Mouse (Mus musculus) erythroblast, embryonic 14.5 days (primary cell): ENCODE measurements around the gene Foxp1. TPM values are rescaled to one million over a fixed set of nuclear protein-coding genes. Genes with fewer than 3 reads are reported as not detected.

ENCODE experiments used
- H3K27me3 ChIP-seq: 2 replicates; pipeline ENCODE4 v1.6.1; 2012; ENCODE audit warnings: inconsistent platforms; ENCODE audit not compliant: control insufficient read depth
- H3K36me3 ChIP-seq: 2 replicates; pipeline ENCODE4 v1.6.1; 2012; ENCODE audit warnings: mild to moderate bottlenecking, inconsistent platforms; ENCODE audit not compliant: control insufficient read depth
- H3K4me1 ChIP-seq: 2 replicates; pipeline ENCODE4 v1.6.1; 2012; ENCODE audit warnings: inconsistent platforms; ENCODE audit not compliant: control insufficient read depth
- H3K4me3 ChIP-seq: replicated peaks from 2 replicates; pipeline ENCODE3; 2012; ENCODE audit warnings: moderate library complexity, mild to moderate bottlenecking, inconsistent platforms
- H3K9me3 ChIP-seq: 2 replicates; pipeline ENCODE4 v1.6.1; 2012; ENCODE audit warnings: low read length, inconsistent platforms, mixed read lengths; ENCODE audit not compliant: control insufficient read depth
- GATA1 ChIP-seq: IDR thresholded peaks from 2 replicates; pipeline ENCODE4 v1.6.1; 2012; ENCODE audit warnings: low read length, inconsistent platforms, mixed read lengths
- TAL1 ChIP-seq: IDR thresholded peaks from 3 replicates; pipeline ENCODE4 v1.6.1; 2012; ENCODE audit warnings: low read length, inconsistent platforms, mixed read lengths
- polyA plus RNA-seq: library from polyadenylated mRNA; stranded (reverse); fragments of >175 nt; gene quantifications from 2 replicates; pipeline ENCODE4 v1.2.3, GENCODE M21; 2012

Gene Foxp1
- polyA plus RNA-seq, 1 experiment, result 1.7 TPM

GRCm38 (mm10) chr6:99353441-99353840 lies 169.1 kb downstream of the Foxp1 start:
- Histone ChIP-seq H3K4me1 (peaks cover 10% of the 10 kb centered on the region), H3K36me3 (no peaks in the 10 kb centered on the region), H3K4me3 (no peak overlapping the region), H3K27me3 (no peaks in the 10 kb centered on the region), H3K9me3 (no peaks in the 10 kb centered on the region)
- TF ChIP-seq TAL1 (no peak), GATA1 (no peak)

GRCm38 (mm10) chr6:99350566-99350965 lies 172.0 kb downstream of the Foxp1 start:
- Histone ChIP-seq H3K27me3 (no peaks in the 10 kb centered on the region), H3K36me3 (no peaks in the 10 kb centered on the region), H3K4me1 (peaks cover 10% of the 10 kb centered on the region), H3K9me3 (no peaks in the 10 kb centered on the region), H3K4me3 (no peak overlapping the region)
- no peak for TF ChIP-seq TAL1
- TF ChIP-seq GATA1, result no peak

GRCm38 (mm10) chr6:99350156-99350555 lies 172.4 kb downstream of the Foxp1 start:
- no peaks in the 10 kb centered on the region for H3K9me3 ChIP-seq
- no peaks in the 10 kb centered on the region for H3K36me3 ChIP-seq
- H3K4me3 ChIP-seq, result no peak overlapping the region
- H3K4me1 ChIP-seq, result peaks cover 10% of the 10 kb centered on the region
- H3K27me3 ChIP-seq, result no peaks in the 10 kb centered on the region
- TF ChIP-seq TAL1 (no peak), GATA1 (no peak)

GRCm38 (mm10) chr6:99347836-99348235 lies 174.7 kb downstream of the Foxp1 start:
- H3K4me3 ChIP-seq, result no peak overlapping the region
- TF ChIP-seq TAL1 (no peak), GATA1 (no peak)
- H3K9me3 ChIP-seq, result no peaks in the 10 kb centered on the region
- H3K4me1 ChIP-seq, result peaks cover 10% of the 10 kb centered on the region
- H3K27me3 ChIP-seq, result no peaks in the 10 kb centered on the region
- no peaks in the 10 kb centered on the region for H3K36me3 ChIP-seq

- Histone ChIP-seq H3K27me3 (no peaks in the 10 kb centered on the region), H3K4me3 (no peak overlapping the region), H3K4me1 (peaks cover 4% of the 10 kb centered on the region; the same call in 1 of the 2 replicates), H3K9me3 (no peaks in the 10 kb centered on the region), H3K36me3 (no peaks in the 10 kb centered on the region)
- no peak for TF ChIP-seq TAL1
Observed at GRCm38 (mm10) chr6:99344966-99345365, 177.6 kb downstream of the Foxp1 start.

GRCm38 (mm10) chr6:99344357-99344756 lies 178.2 kb downstream of the Foxp1 start:
- no peaks in the 10 kb centered on the region for H3K4me1 ChIP-seq
- no peaks in the 10 kb centered on the region for H3K9me3 ChIP-seq
- H3K4me3 ChIP-seq, result no peak overlapping the region
- H3K27me3 ChIP-seq, result no peaks in the 10 kb centered on the region
- TF ChIP-seq GATA1 (no peak), TAL1 (no peak)
- H3K36me3 ChIP-seq, result no peaks in the 10 kb centered on the region

- Histone ChIP-seq H3K27me3 (no peaks in the 10 kb centered on the region), H3K9me3 (no peaks in the 10 kb centered on the region), H3K36me3 (no peaks in the 10 kb centered on the region), H3K4me1 (no peaks in the 10 kb centered on the region), H3K4me3 (no peak overlapping the region)
- TF ChIP-seq GATA1 (no peak), TAL1 (no peak)
Observed at GRCm38 (mm10) chr6:99343815-99344214, 178.7 kb downstream of the Foxp1 start.

- H3K9me3 ChIP-seq, result no peaks in the 10 kb centered on the region
- no peak for TF ChIP-seq TAL1
- no peaks in the 10 kb centered on the region for H3K36me3 ChIP-seq
- H3K4me1 ChIP-seq, result no peaks in the 10 kb centered on the region
- no peaks in the 10 kb centered on the region for H3K27me3 ChIP-seq
- H3K4me3 ChIP-seq, result no peak overlapping the region
Observed at GRCm38 (mm10) chr6:99342416-99342815, 180.1 kb downstream of the Foxp1 start.

- Histone ChIP-seq H3K4me1 (no peaks in the 10 kb centered on the region), H3K9me3 (no peaks in the 10 kb centered on the region), H3K4me3 (no peak overlapping the region), H3K27me3 (no peaks in the 10 kb centered on the region), H3K36me3 (no peaks in the 10 kb centered on the region)
- TF ChIP-seq TAL1, result no peak
- no peak for TF ChIP-seq GATA1
Observed at GRCm38 (mm10) chr6:99340902-99341301, 181.6 kb downstream of the Foxp1 start.

- H3K4me3 ChIP-seq, result no peak overlapping the region
- H3K27me3 ChIP-seq, result no peaks in the 10 kb centered on the region
- no peaks in the 10 kb centered on the region for H3K9me3 ChIP-seq
- H3K36me3 ChIP-seq, result no peaks in the 10 kb centered on the region
- H3K4me1 ChIP-seq, result no peaks in the 10 kb centered on the region
- no peak for TF ChIP-seq GATA1
- TF ChIP-seq TAL1, result no peak
Observed at GRCm38 (mm10) chr6:99339986-99340721, 182.4 kb downstream of the Foxp1 start.
